Mouse (Mus musculus) embryonic fibroblast, embryonic 13.5 days (primary cell): ENCODE results near the gene Lrrfip1.

ENCODE experiments used
- CTCF ChIP-seq: IDR thresholded peaks from 2 replicates; pipeline ENCODE4 v1.5.1; 2011; ENCODE audit warnings: mild to moderate bottlenecking, control low read depth, low read length, moderate library complexity, borderline replicate concordance; ENCODE audit not compliant: insufficient read depth
- POLR2A ChIP-seq: IDR thresholded peaks from 2 replicates; pipeline ENCODE4 v1.6.1; 2011; ENCODE audit warnings: low read depth, mild to moderate bottlenecking, control low read depth, low read length, moderate library complexity

DNA sequence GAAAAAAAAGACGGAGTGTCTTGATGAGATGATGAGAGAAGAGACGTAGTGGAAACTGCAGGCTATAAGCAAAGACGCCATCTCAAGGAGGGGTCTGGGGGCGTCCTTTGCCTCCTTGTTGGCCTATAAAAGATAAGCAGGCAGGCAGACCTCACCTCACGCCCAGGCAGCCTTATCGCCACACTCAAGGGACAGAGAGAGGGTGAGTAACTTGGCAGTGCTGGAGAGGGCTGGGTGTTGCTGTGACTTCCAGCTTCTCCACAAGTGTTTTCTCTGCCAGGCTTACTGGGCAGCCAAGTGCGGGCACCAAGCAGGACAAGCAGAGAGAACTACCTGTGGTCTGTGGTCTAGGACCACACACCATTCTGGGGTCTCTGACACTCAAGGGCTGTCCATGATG lies 46.9 kb upstream of the Lrrfip1 start:
- TF ChIP-seq CTCF: no peak
- TF ChIP-seq POLR2A: no peak
